Mouse (Mus musculus) limb, embryonic 14.5 days (tissue): ENCODE data around the gene Sestd1. TPM values are rescaled to one million over a fixed set of nuclear protein-coding genes. Genes with fewer than 3 reads are reported as not detected.

Experiments
- ATAC-seq: fragments of 200-750 bp; cut with Nextera tagmentation; 2 replicates; pipeline ENCODE4 v1.8.0; 2017; ENCODE audit warnings: low read depth, moderate number of reproducible peaks, moderate TSS enrichment; ENCODE audit not compliant: low FRiP score
- DNase-seq: peaks from one replicate; pipeline ENCODE4 v3.0.0-alpha.2; 2015; ENCODE audit warnings: low spot score
- H3K27ac ChIP-seq: fragments of 300-500 bp; sonication (generic); replicated peaks from 2 replicates; pipeline ENCODE4 v1.5.1; 2014; ENCODE audit warnings: low read depth, mild to moderate bottlenecking, low read length, moderate library complexity, mixed read lengths
- H3K27me3 ChIP-seq: fragments of 300-500 bp; sonication (generic); 2 replicates; pipeline ENCODE4 v1.6.1; 2014; ENCODE audit warnings: low read length, mixed read lengths; ENCODE audit not compliant: control insufficient read depth, insufficient read depth
- H3K36me3 ChIP-seq: fragments of 300-500 bp; sonication (generic); 2 replicates; pipeline ENCODE4 v1.6.1; 2014; ENCODE audit warnings: mild to moderate bottlenecking, low read length, moderate library complexity, mixed read lengths; ENCODE audit not compliant: control insufficient read depth, insufficient read depth
- H3K4me1 ChIP-seq: fragments of 300-500 bp; sonication (generic); 2 replicates; pipeline ENCODE4 v1.6.1; 2014; ENCODE audit warnings: antibody characterized with exemption, low read length, mixed read lengths; ENCODE audit not compliant: control insufficient read depth, insufficient read depth
- H3K4me2 ChIP-seq: fragments of 300-500 bp; sonication (generic); replicated peaks from 2 replicates; pipeline ENCODE4 v1.6.1; 2014; ENCODE audit warnings: low read depth, mild to moderate bottlenecking, low read length, moderate library complexity; ENCODE audit not compliant: severe bottlenecking
- H3K4me3 ChIP-seq: fragments of 300-500 bp; sonication (generic); replicated peaks from 2 replicates; pipeline ENCODE4 v1.5.1; 2014; ENCODE audit warnings: low read length
- H3K9ac ChIP-seq: fragments of 300-500 bp; sonication (generic); 2 replicates; pipeline ENCODE4 v1.6.1; 2014; ENCODE audit warnings: mild to moderate bottlenecking, low read depth, low read length, moderate library complexity; ENCODE audit not compliant: severe bottlenecking
- H3K9me3 ChIP-seq: fragments of 300-500 bp; sonication (generic); 2 replicates; pipeline ENCODE4 v1.6.1; 2016; ENCODE audit warnings: low read length; ENCODE audit not compliant: control insufficient read depth
- POLR2A ChIP-seq: fragments of 200-500 bp; IDR thresholded peaks from 2 replicates; pipeline ENCODE4 v1.8.0; 2012; ENCODE audit warnings: inconsistent platforms, mild to moderate bottlenecking, moderate library complexity, borderline replicate concordance; ENCODE audit not compliant: insufficient read depth, insufficient read length; ENCODE audit errors: extremely low read depth
- WGBS: fragments of 180-500 bp; shearing (Covaris S2); extraction: QIAGEN DNeasy Blood & Tissue Kit; methylation state at CpG from one replicate; pipeline ENCODE4 v1.1.7; 2014; 5-methylcytosine and 5-hydroxymethylcytosine counted together
- polyA plus RNA-seq, 2 experiments: library from polyadenylated mRNA; depleted of rRNA in 1 of 2; stranded (reverse) in 1 of 2; unstranded in 1 of 2; fragments of >200 nt; fragmentation: Nextera tagmentation in 1 of 2; extraction: Ambion mirVana in 1 of 2; gene quantifications; 2 replicates each; pipeline versions ENCODE4 v1.2.1 to v1.2.3; 2012 to 2014

The Sestd1 gene
- polyA plus RNA-seq, 2 experiments: 23.8 to 25.4 TPM

- DNase-seq: no peak
- Histone ChIP-seq H3K4me3 (no peak overlapping the region), H3K27ac (no peak overlapping the region)
Measured at GRCm38 (mm10) chr2:77174313-77174712, 106.1 kb downstream of the Sestd1 start.

GRCm38 (mm10) chr2:77173821-77174220 lies 106.6 kb downstream of the Sestd1 start:
- DNase-seq: no peak
- H3K4me2 ChIP-seq: no peak overlapping the region
- H3K9me3 ChIP-seq: no peaks in the 10 kb centered on the region
- no peaks in the 10 kb centered on the region for H3K27me3 ChIP-seq
- H3K27ac ChIP-seq: no peak overlapping the region
- peaks cover 16% of the 10 kb centered on the region for H3K4me1 ChIP-seq
- H3K4me3 ChIP-seq: no peak overlapping the region
- H3K9ac ChIP-seq: no peak overlapping the region
- no peak for ATAC-seq
- 76% methylated on average over 6 of the region's 6 CpGs for WGBS
- no peak for TF ChIP-seq POLR2A
- H3K36me3 ChIP-seq: no peaks in the 10 kb centered on the region

More at GRCm38 (mm10) chr2:77174313-77174712, 106.1 kb downstream of the Sestd1 start:
- ATAC-seq: no peak
- H3K9me3 ChIP-seq: no peaks in the 10 kb centered on the region
- H3K4me2 ChIP-seq: no peak overlapping the region
- peaks cover 16% of the 10 kb centered on the region for H3K4me1 ChIP-seq
- H3K9ac ChIP-seq: no peak overlapping the region
- TF ChIP-seq POLR2A: no peak
- WGBS: 72% methylated on average over 2 of the region's 2 CpGs
- no peaks in the 10 kb centered on the region for H3K27me3 ChIP-seq
- no peaks in the 10 kb centered on the region for H3K36me3 ChIP-seq

- no peaks in the 10 kb centered on the region for H3K27me3 ChIP-seq
- no peak overlapping the region for H3K9ac ChIP-seq
- DNase-seq (peak; percentile 25), ATAC-seq (no peak)
- H3K9me3 ChIP-seq: no peaks in the 10 kb centered on the region
- no peak overlapping the region for H3K27ac ChIP-seq
- 20% methylated on average over 6 of the region's 6 CpGs for WGBS
- no peak overlapping the region for H3K4me2 ChIP-seq
- no peak overlapping the region for H3K4me3 ChIP-seq
- H3K4me1 ChIP-seq: peaks cover 16% of the 10 kb centered on the region
- no peak for TF ChIP-seq POLR2A
- H3K36me3 ChIP-seq: no peaks in the 10 kb centered on the region
Measured at GRCm38 (mm10) chr2:77173366-77173765, 107.0 kb downstream of the Sestd1 start.

GRCm38 (mm10) chr2:77172241-77172671 lies 108.1 kb downstream of the Sestd1 start:
- H3K4me3 ChIP-seq: no peak overlapping the region
- no peaks in the 10 kb centered on the region for H3K9me3 ChIP-seq
- DNase-seq (no peak), ATAC-seq (no peak)
- H3K4me1 ChIP-seq: peaks cover 16% of the 10 kb centered on the region
- no peaks in the 10 kb centered on the region for H3K27me3 ChIP-seq
- H3K4me2 ChIP-seq: peak overlapping the region; percentile 85; the same call in 1 of the 2 replicates
- TF ChIP-seq POLR2A: no peak
- no peaks in the 10 kb centered on the region for H3K36me3 ChIP-seq
- H3K9ac ChIP-seq: no peak overlapping the region
- no peak overlapping the region for H3K27ac ChIP-seq
- 43% methylated on average over 10 of the region's 10 CpGs for WGBS

- Histone ChIP-seq H3K4me1 (peaks cover 16% of the 10 kb centered on the region), H3K36me3 (no peaks in the 10 kb centered on the region), H3K4me2 (peak overlapping the region; percentile 85), H3K4me3 (no peak overlapping the region; the same call in 1 of the 2 replicates), H3K27me3 (no peaks in the 10 kb centered on the region), H3K27ac (peak overlapping the region; percentile 28; the same call in 1 of the 2 replicates), H3K9me3 (no peaks in the 10 kb centered on the region), H3K9ac (peak overlapping the region; percentile 29; the same call in 1 of the 2 replicates)
- no peak for TF ChIP-seq POLR2A
- 37% methylated on average over 23 of the region's 23 CpGs for WGBS
- peak; percentile 65 for DNase-seq
- peak; percentile 38 for ATAC-seq
Measured at GRCm38 (mm10) chr2:77171444-77172240, 108.8 kb downstream of the Sestd1 start.
